Mouse (Mus musculus) liver, adult 2 months (tissue): ENCODE measurements around the gene 5530401A14Rik.

Experiments used
- CTCF ChIP-seq: fragments of 200-500 bp; IDR thresholded peaks from 2 replicates; pipeline ENCODE4 v1.5.1; 2011; ENCODE audit warnings: low read depth, low read length, control low read depth
- POLR2A ChIP-seq: fragments of 200-500 bp; IDR thresholded peaks from 2 replicates; pipeline ENCODE4 v1.6.1; 2011; ENCODE audit warnings: low read length, control low read depth; ENCODE audit not compliant: insufficient read depth; ENCODE audit errors: extremely low read depth

DNA sequence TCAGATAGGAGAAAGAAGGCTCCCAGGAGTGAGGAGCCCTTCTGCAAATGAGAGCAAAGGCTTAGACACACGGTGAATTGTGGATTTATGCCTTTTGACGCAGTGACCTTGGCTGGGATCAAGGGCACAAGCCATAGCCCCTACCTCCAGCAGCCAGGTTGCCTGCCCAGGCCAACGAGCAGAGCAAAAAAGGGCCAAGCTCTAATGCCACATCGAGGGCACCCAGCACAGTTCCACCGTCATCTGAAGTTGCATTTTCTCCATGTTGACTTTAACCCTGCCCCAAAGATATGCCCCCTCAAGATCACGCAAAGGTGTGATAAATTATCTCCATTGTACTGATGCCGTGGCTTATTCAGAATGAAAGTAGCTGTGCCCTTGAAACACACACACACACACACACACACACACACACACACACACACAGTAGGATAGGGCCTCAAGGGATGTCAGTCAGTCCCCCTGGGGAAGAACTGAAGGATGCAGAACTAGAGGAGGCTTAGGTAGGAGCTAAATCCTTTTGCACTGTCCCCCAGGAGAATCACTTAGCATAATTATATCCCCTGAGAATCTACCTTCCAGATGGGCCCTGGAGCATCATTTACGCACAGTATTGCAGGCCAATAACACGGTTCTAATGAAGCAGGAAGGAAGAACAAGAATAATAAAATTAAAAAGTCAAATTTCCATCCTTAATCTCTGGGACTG, 11.2 kb downstream of the 5530401A14Rik start:
- TF ChIP-seq POLR2A (no peak), CTCF (no peak)
